Mouse (Mus musculus) brown adipose tissue, adult 24 weeks (tissue): ENCODE measurements at regions not wholly inside any gene's neighbourhood (a gene's known extent, or its start where the extent isn't known, plus 50 kb on each side); places are given as distances from the start of the nearest gene placed in this dataset.

Experiments
- H3K27ac ChIP-seq: fragments of 200-500 bp; replicated peaks from 2 replicates; pipeline ENCODE4 v1.5.1; 2012; ENCODE audit warnings: low read depth, mild to moderate bottlenecking, low read length
- H3K4me1 ChIP-seq: fragments of 200-500 bp; 2 replicates; pipeline ENCODE4 v1.6.1; 2012; ENCODE audit warnings: low read length, mixed read lengths; ENCODE audit not compliant: control insufficient read depth, insufficient read depth, insufficient read length
- H3K4me3 ChIP-seq: fragments of 200-500 bp; 2 replicates; pipeline ENCODE4 v1.5.1; 2012; ENCODE audit warnings: low read depth, mild to moderate bottlenecking, low read length, moderate library complexity; ENCODE audit not compliant: insufficient read depth

DNA sequence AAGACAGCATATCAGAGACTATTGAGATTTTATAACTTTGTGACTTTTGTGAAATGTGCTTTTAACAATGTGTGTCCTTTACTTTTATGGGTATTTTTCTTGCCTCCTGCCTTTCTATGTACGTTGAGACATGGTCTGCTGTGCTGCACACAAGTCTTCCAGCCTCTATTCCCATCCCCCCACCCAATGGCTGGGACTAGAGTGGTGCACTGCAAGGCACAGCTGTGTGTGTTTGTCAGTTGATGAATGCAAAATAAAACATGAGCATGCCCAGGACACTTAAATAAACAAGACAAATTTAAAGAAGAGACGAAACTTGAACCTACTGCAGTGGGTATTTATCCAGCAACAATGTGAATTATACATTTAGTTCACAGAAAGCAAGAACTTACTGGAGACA is 62.8 kb upstream of the Dph5 start:
- no peaks in the 10 kb centered on the region for H3K4me1 ChIP-seq
- H3K4me3 ChIP-seq, result no peak overlapping the region
- H3K27ac ChIP-seq, result no peak overlapping the region

DNA sequence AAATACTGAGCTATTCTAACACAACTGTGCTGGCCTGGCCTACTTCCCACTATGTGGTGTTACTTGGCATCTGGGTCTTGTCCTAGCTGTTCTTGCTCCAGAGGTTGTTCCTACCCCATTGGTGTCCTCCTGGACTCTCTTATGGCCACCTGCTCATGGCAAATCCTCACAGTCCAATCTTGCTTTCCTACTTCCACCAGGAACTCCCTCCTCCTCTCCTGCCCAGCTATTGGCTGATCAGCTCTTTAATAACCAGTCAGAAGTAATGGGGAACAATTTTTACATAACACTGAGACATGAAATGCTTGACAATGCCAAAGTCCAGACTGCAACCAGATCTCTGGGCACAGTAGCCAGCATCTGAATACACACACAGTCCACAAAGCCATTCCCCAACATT is 52.3 kb upstream of the Dph5 start:
- no peak overlapping the region for H3K4me3 ChIP-seq
- no peaks in the 10 kb centered on the region; the same call in 1 of the 2 replicates for H3K4me1 ChIP-seq
- no peak overlapping the region for H3K27ac ChIP-seq

DNA sequence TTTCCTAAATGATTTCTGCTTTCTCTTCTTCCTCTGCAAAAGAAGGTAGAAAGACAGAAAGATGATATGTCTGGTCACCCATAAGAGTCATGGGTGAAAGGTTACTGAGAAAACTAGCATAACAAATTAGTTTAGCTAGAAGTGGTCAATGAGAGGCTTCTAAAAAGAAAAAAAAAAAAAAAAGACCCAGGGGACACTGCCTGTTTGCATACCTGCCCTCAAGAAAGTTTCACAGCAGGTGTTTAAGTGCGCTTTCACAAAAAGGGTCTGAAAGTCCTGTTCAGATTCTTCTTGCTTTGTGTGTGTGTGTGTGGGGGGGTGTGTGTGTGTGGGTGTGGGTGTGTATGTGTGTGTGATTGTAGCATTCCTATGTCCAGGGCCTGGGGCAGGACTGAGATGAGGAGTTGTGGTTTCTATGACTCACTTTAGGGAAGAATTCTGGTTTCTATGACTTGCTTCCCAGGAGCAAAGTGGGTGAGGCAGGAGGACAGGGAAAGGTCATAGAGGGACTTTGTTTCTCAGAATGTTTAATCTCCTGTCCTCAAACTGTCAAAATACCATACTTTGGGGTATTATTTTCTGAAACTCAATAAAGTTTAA is 49.9 kb upstream of the Dph5 start:
- Histone ChIP-seq H3K4me3 (no peak overlapping the region), H3K4me1 (no peaks in the 10 kb centered on the region; the same call in 1 of the 2 replicates), H3K27ac (no peak overlapping the region)
